Mouse (Mus musculus): ENCODE measurements at regions not wholly inside any gene's neighbourhood (a gene's known extent, or its start where the extent isn't known, plus 50 kb on each side); places are given as distances from the start of the nearest gene placed in this dataset.

GRCm38 (mm10) chr14:39956588-39956987 is 483.7 kb upstream of the Nrg3 start:
- peak; percentile 9 to 33 for DNase-seq (ENCODE audit: low spot score in 2 of 2)

- DNase-seq (ENCODE audit: low spot score in 2 of 2): no peak
Measured at GRCm38 (mm10) chr14:39944708-39945107, 471.8 kb upstream of the Nrg3 start.

Measured in frontal cortex, postnatal 36 days (tissue).